Mouse (Mus musculus) lung, postnatal 4 days (tissue): ENCODE data around the gene Try4.
"Not testable (repeated sequence)": the region's sequence is repeated elsewhere in the genome, so short reads cannot be mapped to it uniquely, and the experiment has no call there.

ENCODE experiments used
- DNase-seq, 2 experiments: peaks; one replicate each; pipeline ENCODE4 v3.0.0; 2021

Try4 gene

DNA sequence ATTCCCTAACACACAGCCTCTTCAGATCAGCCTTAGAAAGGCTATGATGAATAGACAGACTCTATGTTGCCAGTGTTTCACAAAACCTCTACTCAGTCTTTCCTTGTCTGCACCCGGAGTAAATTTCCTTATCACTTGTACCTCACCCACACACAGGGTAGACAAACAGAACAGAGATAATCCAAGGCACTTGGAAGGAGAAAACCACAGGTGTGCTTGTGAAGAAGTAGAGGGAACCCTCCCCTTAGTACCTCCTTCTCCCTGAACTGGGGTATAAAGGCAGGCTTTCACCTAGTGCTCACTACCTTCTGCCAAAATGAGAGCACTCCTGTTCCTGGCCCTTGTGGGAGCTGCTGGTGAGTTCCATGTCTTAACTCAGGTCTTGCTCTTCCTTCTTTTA lies at the start of gene Try4:
Gene Try4 (plus strand): TSS at position 301 of the 400 bp plus-strand sequence.
- DNase-seq = no peak

DNA sequence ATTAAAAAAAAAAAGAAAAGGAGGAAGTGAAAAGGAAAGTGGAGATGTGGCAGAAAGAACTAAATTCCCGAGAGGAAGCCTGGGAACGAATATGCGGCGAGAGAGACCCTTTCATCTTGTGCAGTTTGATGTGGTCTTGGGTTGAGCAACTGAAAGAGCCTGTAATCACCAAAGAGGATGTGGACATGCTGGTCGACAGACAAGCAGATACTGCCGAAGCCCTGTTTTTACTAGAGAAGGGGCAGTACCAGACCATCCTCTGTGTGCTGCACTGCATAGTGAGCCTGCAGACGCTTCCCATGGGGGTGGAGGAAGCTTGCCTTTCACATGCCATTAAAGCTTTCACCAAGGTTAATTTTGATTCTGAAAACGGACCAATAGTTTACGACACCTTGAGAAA lies 48.8 kb upstream of the Try4 start:
- not testable (repeated sequence) for DNase-seq

DNA sequence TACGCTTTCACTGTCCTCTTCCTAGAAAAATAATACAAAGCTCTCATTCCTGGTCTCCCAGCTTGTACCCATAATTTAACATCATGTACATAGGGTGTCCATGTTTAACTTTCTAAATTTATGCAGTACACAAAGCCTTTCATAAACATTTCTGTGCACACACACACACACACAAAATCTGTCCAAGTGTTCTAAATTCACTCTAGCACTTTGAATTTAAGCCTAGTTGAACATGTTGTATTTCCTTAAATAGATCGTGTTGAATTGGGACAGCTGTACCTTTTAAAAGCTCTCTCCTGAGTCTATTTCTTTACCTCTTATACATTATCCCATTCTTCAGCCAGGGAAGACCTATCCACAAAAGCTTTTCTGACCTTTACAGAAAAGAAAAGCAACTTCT lies 45.6 kb upstream of the Try4 start:
- DNase-seq = no peak

DNA sequence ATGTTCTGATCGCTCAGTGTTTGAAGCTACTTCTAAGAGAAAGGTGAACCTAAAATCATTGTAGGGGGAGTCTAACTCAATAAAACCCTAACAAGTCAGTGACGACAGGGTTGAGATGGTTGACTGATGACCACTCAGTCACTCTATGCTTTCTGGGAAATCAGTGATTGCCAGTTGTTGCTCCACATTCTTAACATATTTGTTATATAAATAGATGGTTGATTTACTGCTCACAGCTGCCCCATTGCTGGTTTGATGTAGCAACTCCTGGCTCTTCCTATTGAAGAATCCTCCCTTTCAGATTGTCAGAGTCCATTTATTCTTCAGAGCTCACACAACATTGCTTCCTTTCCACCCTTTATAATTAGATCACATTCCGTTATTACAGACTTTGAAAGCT lies 44.6 kb upstream of the Try4 start:
- no peak for DNase-seq

DNA sequence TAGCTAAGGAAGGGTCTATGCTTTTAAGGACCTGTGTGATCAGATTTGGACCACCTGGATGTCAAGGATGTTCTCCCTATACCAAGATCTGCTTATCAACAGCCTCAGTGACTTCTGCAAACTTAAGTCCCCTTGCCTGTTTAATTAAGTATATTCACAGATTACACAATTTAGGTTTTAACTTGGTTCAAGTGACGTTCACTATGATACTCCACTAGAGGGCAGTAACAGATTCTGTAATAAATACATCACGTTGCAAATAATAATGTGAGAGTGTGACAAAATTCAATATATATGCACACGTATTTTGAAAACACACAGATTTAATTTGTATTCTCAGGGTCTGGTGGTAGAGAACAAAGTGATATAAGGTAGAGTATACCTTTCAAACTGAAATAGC lies 39.3 kb upstream of the Try4 start:
- DNase-seq = no peak

DNA sequence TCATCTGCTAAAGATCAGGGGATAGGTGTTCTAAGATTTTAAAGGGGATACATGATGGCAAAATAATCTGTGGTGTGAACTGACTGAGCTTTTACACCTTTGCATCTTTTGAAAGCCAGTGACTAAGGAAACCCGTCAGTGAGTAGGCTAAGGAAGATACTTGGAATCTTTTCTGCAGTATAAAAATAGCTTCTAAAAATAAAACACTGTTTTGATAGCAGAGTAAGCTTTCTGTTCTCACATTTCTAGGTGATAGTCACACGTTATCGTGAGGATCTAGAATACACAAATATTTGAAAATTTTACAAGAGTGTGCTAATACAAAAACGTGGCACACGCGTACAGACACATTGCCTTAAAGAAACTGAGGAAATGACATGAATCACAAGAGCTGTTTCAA lies 35.9 kb upstream of the Try4 start:
- no peak for DNase-seq

DNA sequence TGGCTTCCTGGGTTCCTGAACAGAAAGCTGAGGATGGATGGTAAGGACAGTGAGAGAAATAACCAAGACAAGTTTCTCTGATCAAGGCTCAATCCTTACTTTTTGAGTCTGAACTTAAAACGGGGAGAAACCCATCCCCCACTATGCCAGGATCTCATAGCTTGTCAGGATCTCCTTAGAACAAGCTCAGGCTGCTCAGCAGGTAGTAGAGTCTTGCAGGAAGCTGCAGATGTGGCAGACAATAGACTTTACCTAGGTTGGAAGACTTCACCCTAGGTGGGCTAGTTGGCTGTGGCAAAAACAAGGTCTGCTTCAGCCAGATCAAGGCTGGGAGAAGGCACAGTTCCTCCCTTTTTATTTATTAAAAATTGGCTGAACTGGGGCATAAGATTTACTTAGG lies 3.8 kb upstream of the Try4 start:
- DNase-seq = no peak

DNA sequence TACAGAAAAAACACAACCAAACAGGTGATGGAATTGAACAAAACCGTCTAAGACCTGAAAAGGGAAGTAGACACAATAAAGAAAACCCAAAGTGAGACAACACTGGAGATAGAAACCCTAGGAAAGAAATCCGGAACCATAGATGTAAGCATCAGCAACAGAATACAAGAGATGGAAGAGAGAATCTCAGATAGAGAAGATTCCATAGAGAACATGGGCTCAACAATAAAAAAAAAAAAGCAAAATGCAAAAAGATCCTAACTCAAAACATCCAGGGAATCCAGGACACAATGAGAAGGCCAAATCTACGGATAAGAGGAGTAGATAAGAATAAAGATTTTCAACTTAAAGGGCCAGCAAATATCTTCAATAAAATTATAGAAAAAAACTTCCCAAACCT lies 14.7 kb downstream of the Try4 start, which contains the start of gene Try5:
Gene Try5 (minus strand): TSS at position 101 of the 400 bp plus-strand sequence.
- not testable (repeated sequence) for DNase-seq

DNA sequence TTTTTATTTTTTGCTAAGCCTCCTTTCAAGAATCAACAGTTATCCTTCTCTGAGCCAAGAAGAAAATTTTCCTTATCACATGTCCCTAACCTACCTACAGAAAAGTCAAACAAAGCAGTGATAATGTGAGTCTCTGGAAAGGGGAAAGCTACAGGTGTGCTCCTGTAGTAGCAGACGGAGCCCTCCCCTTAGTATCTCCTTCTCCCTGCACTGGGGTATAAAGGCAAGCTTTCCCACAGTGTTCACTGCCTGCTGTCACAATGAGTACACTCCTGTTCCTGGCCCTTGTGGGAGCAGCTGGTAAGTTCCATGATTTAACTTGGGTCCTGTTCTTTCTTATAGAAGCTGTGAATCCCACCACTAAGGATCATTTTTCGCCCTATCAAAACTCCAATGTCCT lies 51.9 kb downstream of the Try4 start, which contains the start of gene Try10:
Gene Try10 (plus strand): TSS at position 174 of the 400 bp plus-strand sequence.
- no peak for DNase-seq
